Comparison of ENCODE assay signal across 10 mouse cellular contexts in the genomic region with DNA sequence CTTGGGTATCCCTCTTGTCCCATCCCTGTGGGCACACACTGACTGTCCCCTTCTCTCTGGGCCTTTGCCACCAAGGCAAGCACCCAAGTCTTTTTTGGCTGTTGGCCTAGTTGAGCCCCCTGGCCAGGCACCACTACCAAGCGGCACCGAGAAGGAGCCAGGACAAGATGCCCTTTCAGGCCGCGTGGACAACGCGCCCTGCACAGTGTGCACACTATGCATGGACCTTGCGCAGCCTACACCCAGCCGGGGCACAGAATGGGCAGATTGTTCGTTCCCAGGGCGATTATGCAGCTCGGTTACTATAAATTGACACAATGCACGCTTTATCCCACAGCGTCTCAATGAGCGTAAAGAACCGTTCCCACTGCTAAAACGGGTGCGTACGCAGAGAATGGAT. TPM values are rescaled to one million over a fixed set of nuclear protein-coding genes. Genes with fewer than 3 reads are reported as not detected.
DNase-seq lines count a peak whose midpoint lies in the region; ATAC-seq and TF ChIP-seq lines count a peak whose summit lies in the region.
"Had no signal": no experiment of that assay in that cellular context is flagged by ENCODE, and none has a peak within 500 bp of the region (broad histone marks: within the 10 kb centered on the region; RNA-seq: fewer than 3 reads in every experiment).

No protein-coding gene starts in this region.

- no peaks in the 10 kb centered on the region for H3K27me3 ChIP-seq in forebrain, embryonic 16.5 days (replicated peaks; ENCODE audit: control insufficient read depth, insufficient read depth, low read length)
- H3K27me3 ChIP-seq: embryonic facial prominence, embryonic 15.5 days had no signal

- ATAC-seq in forebrain, embryonic 16.5 days, result peak; percentile 57; the same call in 1 of the 2 replicates

- H3K36me3 ChIP-seq in forebrain, embryonic 16.5 days (ENCODE audit: control insufficient read depth, insufficient read depth), result no peaks in the 10 kb centered on the region
- H3K36me3 ChIP-seq: embryonic facial prominence, embryonic 15.5 days had no signal

- no peaks in the 10 kb centered on the region for H3K9me3 ChIP-seq in forebrain, embryonic 16.5 days (ENCODE audit: control insufficient read depth, low read length)
- H3K9me3 ChIP-seq: embryonic facial prominence, embryonic 15.5 days had no signal

- DNase-seq in brain, embryonic 14.5 days (ENCODE audit: low read depth), result peak; percentile 72
- peak; percentile 70 to 73 for DNase-seq in layer of hippocampus, adult 8-10 months (ENCODE audit: low spot score in 2 of 2)
- DNase-seq in left cerebral cortex, postnatal 4 days, result peak; percentile 52
- DNase-seq in embryo, embryonic 10 days (ENCODE audit: low spot score), result no peak
- DNase-seq in urinary bladder, postnatal 10 days (ENCODE audit: low spot score), result no peak
- DNase-seq in heart, postnatal 10 days, result no peak
- DNase-seq: cerebellum, adult 11 months had no signal

- TF ChIP-seq POLR2A in brain, embryonic 14.5 days (IDR thresholded peaks at IDR 0.05; ENCODE audit: borderline replicate concordance, extremely low read depth, insufficient read depth, insufficient read length, poor library complexity, severe bottlenecking), result no peak

- H3K9ac ChIP-seq in forebrain, embryonic 16.5 days (replicated peaks; ENCODE audit: low read depth, low read length), result no peak overlapping the region
- H3K9ac ChIP-seq: embryonic facial prominence, embryonic 15.5 days had no signal

- intact Hi-C loops in left cerebral cortex, postnatal 4 days (cut with DNase I), result no loop called here
- intact Hi-C loops in heart, postnatal 10 days (cut with DNase I), result no loop called here

- H3K27ac ChIP-seq in forebrain, embryonic 16.5 days (ENCODE audit: low read length), result no peak overlapping the region
- H3K27ac ChIP-seq: embryonic facial prominence, embryonic 15.5 days had no signal

- no peak overlapping the region for H3K4me3 ChIP-seq in forebrain, embryonic 16.5 days (replicated peaks; ENCODE audit: low read length)
- H3K4me3 ChIP-seq: embryonic facial prominence, embryonic 15.5 days had no signal

- H3K4me1 ChIP-seq in forebrain, embryonic 16.5 days (replicated peaks; ENCODE audit: control insufficient read depth, insufficient read depth, low read length), result peaks cover 4% of the 10 kb centered on the region; the same call in 1 of the 2 replicates
- H3K4me1 ChIP-seq: embryonic facial prominence, embryonic 15.5 days had no signal

- WGBS in forebrain, embryonic 16.5 days, result 37% methylated on average over 18 of the region's 18 CpGs

- TF ChIP-seq CTCF in brain, embryonic 14.5 days (IDR thresholded peaks at IDR 0.05; ENCODE audit: borderline replicate concordance, extremely low read depth, insufficient read depth, insufficient read length), result no peak

- no peak overlapping the region for H3K4me2 ChIP-seq in forebrain, embryonic 16.5 days (ENCODE audit: low read length)
- H3K4me2 ChIP-seq: embryonic facial prominence, embryonic 15.5 days had no signal

RNA-seq across cellular contexts. Expression of gene Pdgfa, which starts 54.1 kb away (rescaled TPM):
- polyA plus RNA-seq in brain, embryonic 14.5 days (2012; rRNA removed), result 6.5 and 9.7 TPM in 2 replicates
- 15.5 and 19.1 TPM in 2 replicates for polyA plus RNA-seq in forebrain, embryonic 16.5 days (2015; fragmentation: Nextera tagmentation; extraction: Ambion mirVana)
- 10 to 100 TPM; 41.3 to 48.8 (median 46.4) TPM for total RNA-seq in layer of hippocampus, adult 8-10 months (2022)
- 10 to 100 TPM; 50.3 to 52.3 TPM for total RNA-seq in left cerebral cortex, postnatal 4 days (2021)
- total RNA-seq in heart, postnatal 10 days (2021), result 10 to 100 TPM; 34.1 to 45.2 TPM
- total RNA-seq: granulocyte monocyte progenitor cell, adult 5-6 weeks had no signal

Comparison
In these comparisons a context has a peak if more than half of its experiments do, and no peak if none do; other contexts are left out.
1. DNase-seq: peak in brain, embryonic 14.5 days (single experiment), layer of hippocampus, adult 8-10 months (2 of 2) and left cerebral cortex, postnatal 4 days (single experiment); none in embryo, embryonic 10 days (single experiment), urinary bladder, postnatal 10 days (single experiment) and heart, postnatal 10 days (0 of 2).